Comparison of ENCODE assay signal across 12 mouse cellular contexts in the genomic region with DNA sequence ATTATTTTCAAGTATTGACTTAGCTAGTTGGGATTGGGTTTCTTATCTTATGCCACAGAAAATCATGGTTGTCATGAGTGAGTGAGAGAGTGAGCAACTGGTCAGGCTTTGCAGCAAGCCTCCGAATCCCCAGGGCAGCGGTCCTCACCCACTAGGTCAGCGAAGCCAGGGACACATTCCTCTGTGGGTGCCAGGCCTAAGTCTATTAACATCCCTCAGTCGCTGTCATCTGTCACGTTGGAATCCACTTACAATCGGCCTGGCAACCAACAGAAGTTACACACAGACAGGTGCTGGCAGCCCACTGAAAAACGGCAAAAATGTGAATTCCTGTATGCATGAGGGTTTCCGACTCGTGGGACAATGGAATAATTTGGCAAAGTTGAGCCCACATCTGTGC. TPM values are rescaled to one million over a fixed set of nuclear protein-coding genes. Genes with fewer than 3 reads are reported as not detected.
DNase-seq lines count a peak whose midpoint lies in the region; ATAC-seq and TF ChIP-seq lines count a peak whose summit lies in the region.
"Had no signal": no experiment of that assay in that cellular context is flagged by ENCODE, and none has a peak within 500 bp of the region (broad histone marks: within the 10 kb centered on the region; RNA-seq: fewer than 3 reads in every experiment).

No protein-coding gene starts in this region.

- WGBS in kidney, embryonic 16.5 days: 83% methylated on average over 9 of the region's 9 CpGs
- WGBS in limb, embryonic 12.5 days: 86% methylated on average over 9 of the region's 9 CpGs

- H3K36me3 ChIP-seq in kidney, embryonic 16.5 days (ENCODE audit: insufficient read depth, low read length): no peaks in the 10 kb centered on the region
- no peaks in the 10 kb centered on the region for H3K36me3 ChIP-seq in ES-Bruce4 (ENCODE audit: control insufficient read depth, insufficient read depth, low read length, poor library complexity, severe bottlenecking)
- H3K36me3 ChIP-seq in limb, embryonic 12.5 days: no peaks in the 10 kb centered on the region
- H3K36me3 ChIP-seq: heart, embryonic 15.5 days had no signal

- no peak overlapping the region for H3K9ac ChIP-seq in kidney, embryonic 16.5 days (replicated peaks; ENCODE audit: low read length)
- H3K9ac ChIP-seq in ES-Bruce4 (ENCODE audit: low read depth, poor library complexity, severe bottlenecking): no peak overlapping the region
- H3K9ac ChIP-seq in limb, embryonic 12.5 days (replicated peaks): no peak overlapping the region
- H3K9ac ChIP-seq: heart, embryonic 15.5 days; hindbrain, embryonic 14.5 days; liver, embryonic 14.5 days had no signal

- H3K4me2 ChIP-seq in kidney, embryonic 16.5 days (replicated peaks; ENCODE audit: low read depth, low read length): no peak overlapping the region
- H3K4me2 ChIP-seq in limb, embryonic 12.5 days: no peak overlapping the region
- H3K4me2 ChIP-seq: heart, embryonic 15.5 days; hindbrain, embryonic 14.5 days had no signal

- H3K4me1 ChIP-seq in kidney, embryonic 16.5 days (ENCODE audit: insufficient read depth, low read length): peaks cover 12% of the 10 kb centered on the region
- H3K4me1 ChIP-seq in ES-Bruce4 (ENCODE audit: control insufficient read depth, insufficient read depth, low read length): peaks cover 6% of the 10 kb centered on the region
- H3K4me1 ChIP-seq in limb, embryonic 12.5 days (replicated peaks): peaks cover 34% of the 10 kb centered on the region

- no peak for TF ChIP-seq CTCF in ES-Bruce4 (IDR thresholded peaks at IDR 0.05; ENCODE audit: low read depth, low read length)

- ATAC-seq in kidney, embryonic 16.5 days (ENCODE audit: low FRiP score, low TSS enrichment): no peak
- ATAC-seq in limb, embryonic 12.5 days (ENCODE audit: insufficient number of reproducible peaks, insufficient read depth, low FRiP score, low TSS enrichment, low read depth): peak; percentile 1; the same call in 1 of the 2 replicates
- ATAC-seq in erythroid progenitor cell, adult 5-6 weeks (replicated peaks; ENCODE audit: low FRiP score, poor library complexity, severe bottlenecking): no peak

- TF ChIP-seq EP300 in ES-Bruce4 (IDR thresholded peaks at IDR 0.05; ENCODE audit: insufficient read depth, low read depth, low read length): no peak

- H3K27me3 ChIP-seq in kidney, embryonic 16.5 days (ENCODE audit: insufficient read depth, low read length): no peaks in the 10 kb centered on the region
- H3K27me3 ChIP-seq in ES-Bruce4 (ENCODE audit: control insufficient read depth, insufficient read depth, low read length, poor library complexity, severe bottlenecking): no peaks in the 10 kb centered on the region
- 0 out of 2 replicates have a peak, but pooled peaks cover 4% of the 10 kb centered on the region for H3K27me3 ChIP-seq in limb, embryonic 12.5 days
- H3K27me3 ChIP-seq: heart, embryonic 15.5 days had no signal

- H3K4me3 ChIP-seq in kidney, embryonic 16.5 days (ENCODE audit: low read length): no peak overlapping the region
- H3K4me3 ChIP-seq in ES-Bruce4 (ENCODE audit: low read depth, low read length): peak overlapping the region; percentile 29
- H3K4me3 ChIP-seq in limb, embryonic 12.5 days (replicated peaks): no peak overlapping the region
- H3K4me3 ChIP-seq: erythroblast, embryonic 14.5 days; heart, embryonic 15.5 days had no signal

- peak overlapping the region; percentile 83 for H3K27ac ChIP-seq in kidney, embryonic 16.5 days (ENCODE audit: low read length)
- H3K27ac ChIP-seq in ES-Bruce4 (ENCODE audit: insufficient read depth, low read length): peak overlapping the region; percentile 68
- H3K27ac ChIP-seq in limb, embryonic 12.5 days: peak overlapping the region; percentile 79
- H3K27ac ChIP-seq: hindbrain, embryonic 14.5 days; liver, embryonic 14.5 days had no signal

- DNase-seq in kidney, postnatal 10 days: no peak
- DNase-seq in ZHBTc4 (ENCODE audit: low read depth, low spot score): peak; percentile 25
- DNase-seq in natural killer cell, adult 2 months (ENCODE audit: low spot score in 2 of 2): no peak
- DNase-seq: right cerebral cortex, postnatal 25 days had no signal

- peak; percentile 1 for TF ChIP-seq POLR2A in ES-Bruce4 (IDR thresholded peaks at IDR 0.05; ENCODE audit: insufficient read depth, low read length)

- no peaks in the 10 kb centered on the region for H3K9me3 ChIP-seq in kidney, embryonic 16.5 days (ENCODE audit: low read length)
- H3K9me3 ChIP-seq in ES-Bruce4 (replicated peaks; ENCODE audit: control insufficient read depth, insufficient read depth, low read length, poor library complexity, severe bottlenecking): no peaks in the 10 kb centered on the region
- H3K9me3 ChIP-seq in limb, embryonic 12.5 days: no peaks in the 10 kb centered on the region
- H3K9me3 ChIP-seq: heart, embryonic 15.5 days had no signal

RNA-seq across cellular contexts. Expression of a gene that starts 5.1 kb away (rescaled TPM):
- polyA plus RNA-seq in kidney, embryonic 16.5 days (2015; fragmentation: Nextera tagmentation; extraction: Ambion mirVana): 59.9 and 63.7 TPM in 2 replicates
- 94.4 and 105 TPM in 2 replicates for polyA plus RNA-seq in ES-Bruce4 (2011; ENCODE audit: insufficient read depth, insufficient read length, low read depth, missing spikeins)
- polyA plus RNA-seq in limb, embryonic 12.5 days (2016; fragmentation: Nextera tagmentation; extraction: Ambion mirVana): 84.6 and 85.6 TPM in 2 replicates
- total RNA-seq in erythroid progenitor cell, adult 5-6 weeks (2015; ENCODE audit: low replicate concordance): 131 and 148 TPM in 2 replicates
- total RNA-seq in erythroid progenitor cell, adult 5-6 weeks (2017; ENCODE audit: low replicate concordance): 180 and 187 TPM in 2 replicates
